Mouse (Mus musculus) limb, embryonic 11.5 days (tissue): ENCODE measurements around the gene Sec14l4. TPM values are rescaled to one million over a fixed set of nuclear protein-coding genes. Genes with fewer than 3 reads are reported as not detected.
A peak's percentile ranks its signal among the peaks of the same experiment; 100 is the strongest.

Source experiments
- ATAC-seq: fragments of 200-750 bp; cut with Nextera tagmentation; 2 replicates; pipeline ENCODE4 v1.8.0; 2017; ENCODE audit warnings: low read depth; ENCODE audit not compliant: insufficient number of reproducible peaks, low FRiP score, low TSS enrichment
- DNase-seq: peaks from one replicate; pipeline ENCODE4 v3.0.0-alpha.2; 2015; ENCODE audit warnings: low spot score
- H3K27ac ChIP-seq: fragments of 300-500 bp; sonication (generic); replicated peaks from 2 replicates; pipeline ENCODE4 v1.5.1; 2014; ENCODE audit warnings: low read depth, mild to moderate bottlenecking, low read length
- H3K27me3 ChIP-seq: fragments of 300-500 bp; sonication (generic); 2 replicates; pipeline ENCODE4 v1.6.1; 2014; ENCODE audit warnings: mild to moderate bottlenecking, low read length, mixed read lengths; ENCODE audit not compliant: control insufficient read depth, insufficient read depth
- H3K36me3 ChIP-seq: fragments of 300-500 bp; sonication (generic); 2 replicates; pipeline ENCODE4 v1.6.1; 2014; ENCODE audit warnings: mild to moderate bottlenecking, low read length, moderate library complexity, mixed read lengths; ENCODE audit not compliant: control insufficient read depth, insufficient read depth
- H3K4me1 ChIP-seq: fragments of 300-500 bp; sonication (generic); 2 replicates; pipeline ENCODE4 v1.6.1; 2014; ENCODE audit warnings: low read length, mixed read lengths; ENCODE audit not compliant: control insufficient read depth, insufficient read depth
- H3K4me2 ChIP-seq: fragments of 300-500 bp; sonication (generic); 2 replicates; pipeline ENCODE4 v1.6.1; 2014; ENCODE audit warnings: low read depth, mild to moderate bottlenecking, moderate library complexity; ENCODE audit not compliant: severe bottlenecking
- H3K4me3 ChIP-seq: fragments of 300-500 bp; sonication (generic); 2 replicates; pipeline ENCODE4 v1.5.1; 2014; ENCODE audit warnings: low read depth, low read length
- H3K9ac ChIP-seq: fragments of 300-500 bp; sonication (generic); 2 replicates; pipeline ENCODE4 v1.6.1; 2014; ENCODE audit warnings: mild to moderate bottlenecking, low read length
- H3K9me3 ChIP-seq: fragments of 300-500 bp; sonication (generic); 2 replicates; pipeline ENCODE4 v1.6.1; 2016; ENCODE audit warnings: low read length; ENCODE audit not compliant: control insufficient read depth
- WGBS: fragments of 180-500 bp; shearing (Covaris S2); extraction: QIAGEN DNeasy Blood & Tissue Kit; methylation state at CpG from one replicate; pipeline ENCODE4 v1.1.7; 2014; 5-methylcytosine and 5-hydroxymethylcytosine counted together
- polyA plus RNA-seq: library from polyadenylated mRNA; unstranded; fragments of >200 nt; fragmentation: Nextera tagmentation; extraction: Ambion mirVana; gene quantifications from 2 replicates; pipeline ENCODE4 v1.2.1, GENCODE M21; 2014

Gene Sec14l4
- polyA plus RNA-seq, 1 experiment from 2014 or later, result not detected

- WGBS, result 85% methylated on average over 7 of the region's 7 CpGs
- Histone ChIP-seq H3K9me3 (no peaks in the 10 kb centered on the region), H3K4me2 (no peak overlapping the region), H3K27me3 (no peaks in the 10 kb centered on the region), H3K36me3 (no peaks in the 10 kb centered on the region), H3K27ac (no peak overlapping the region), H3K4me3 (no peak overlapping the region), H3K9ac (no peak overlapping the region), H3K4me1 (no peaks in the 10 kb centered on the region)
- DNase-seq, result no peak
- ATAC-seq, result no peak
These were observed 47.1 kb downstream of the Sec14l4 start for GRCm38 (mm10) chr11:4078267-4078933.

- Histone ChIP-seq H3K4me3 (no peak overlapping the region), H3K4me2 (no peak overlapping the region), H3K27ac (no peak overlapping the region), H3K27me3 (no peaks in the 10 kb centered on the region), H3K9me3 (no peaks in the 10 kb centered on the region), H3K9ac (no peak overlapping the region), H3K36me3 (no peaks in the 10 kb centered on the region), H3K4me1 (no peaks in the 10 kb centered on the region)
- peak; percentile 71 for DNase-seq
- ATAC-seq, result no peak
- 9% methylated on average over 4 of the region's 4 CpGs for WGBS
These were observed 49.0 kb downstream of the Sec14l4 start for GRCm38 (mm10) chr11:4080219-4080618.

- H3K36me3 ChIP-seq, result no peaks in the 10 kb centered on the region
- no peak overlapping the region for H3K4me2 ChIP-seq
- H3K9ac ChIP-seq, result no peak overlapping the region
- no peaks in the 10 kb centered on the region for H3K9me3 ChIP-seq
- DNase-seq, result peak; percentile 72
- H3K4me3 ChIP-seq, result no peak overlapping the region
- H3K27me3 ChIP-seq, result no peaks in the 10 kb centered on the region
- ATAC-seq, result no peak
- H3K4me1 ChIP-seq, result no peaks in the 10 kb centered on the region
- 32% methylated on average over 5 of the region's 5 CpGs for WGBS
- no peak overlapping the region for H3K27ac ChIP-seq
These were observed 52.2 kb downstream of the Sec14l4 start for GRCm38 (mm10) chr11:4083316-4084078.

GRCm38 (mm10) chr11:4086246-4086645 is 55.0 kb downstream of the Sec14l4 start:
- Histone ChIP-seq H3K27me3 (no peaks in the 10 kb centered on the region), H3K9me3 (no peaks in the 10 kb centered on the region), H3K4me2 (no peak overlapping the region), H3K4me1 (no peaks in the 10 kb centered on the region), H3K27ac (no peak overlapping the region), H3K4me3 (no peak overlapping the region), H3K36me3 (peaks cover 5% of the 10 kb centered on the region), H3K9ac (no peak overlapping the region)
- 81% methylated on average over 1 of the region's 1 CpGs for WGBS
- ATAC-seq (no peak), DNase-seq (no peak)

- H3K27ac ChIP-seq, result no peak overlapping the region
- WGBS, result 77% methylated on average over 2 of the region's 2 CpGs
- no peaks in the 10 kb centered on the region for H3K27me3 ChIP-seq
- H3K4me1 ChIP-seq, result no peaks in the 10 kb centered on the region
- no peak for ATAC-seq
- peaks cover 11% of the 10 kb centered on the region for H3K36me3 ChIP-seq
- H3K4me2 ChIP-seq, result no peak overlapping the region
- H3K9ac ChIP-seq, result no peak overlapping the region
- no peak overlapping the region for H3K4me3 ChIP-seq
- DNase-seq, result no peak
- no peaks in the 10 kb centered on the region for H3K9me3 ChIP-seq
These were observed 56.0 kb downstream of the Sec14l4 start for GRCm38 (mm10) chr11:4087267-4087666.

GRCm38 (mm10) chr11:4093459-4094377 is 62.5 kb downstream of the Sec14l4 start:
- no peak for DNase-seq
- H3K4me2 ChIP-seq, result no peak overlapping the region
- H3K4me3 ChIP-seq, result no peak overlapping the region
- H3K36me3 ChIP-seq, result peaks cover 11% of the 10 kb centered on the region
- no peak overlapping the region for H3K9ac ChIP-seq
- peaks cover 15% of the 10 kb centered on the region for H3K4me1 ChIP-seq
- no peaks in the 10 kb centered on the region for H3K9me3 ChIP-seq
- H3K27me3 ChIP-seq, result no peaks in the 10 kb centered on the region
- H3K27ac ChIP-seq, result no peak overlapping the region
- WGBS, result 88% methylated on average over 18 of the region's 18 CpGs
- ATAC-seq, result no peak

GRCm38 (mm10) chr11:4094378-4095170 is 63.3 kb downstream of the Sec14l4 start:
- Histone ChIP-seq H3K27me3 (no peaks in the 10 kb centered on the region), H3K4me2 (peak overlapping the region; percentile 46), H3K36me3 (peaks cover 11% of the 10 kb centered on the region), H3K9ac (peak overlapping the region; percentile 52), H3K27ac (0 out of 2 replicates have a peak overlapping the region, but pooled peaks have one; percentile 9), H3K9me3 (no peaks in the 10 kb centered on the region), H3K4me3 (peak overlapping the region; percentile 49), H3K4me1 (peaks cover 15% of the 10 kb centered on the region)
- ATAC-seq, result no peak
- 9% methylated on average over 23 of the region's 24 CpGs for WGBS
- peak; percentile 76 for DNase-seq
